ENCODE assay signal across 16 mouse cellular contexts in genomic region chr6:99097191-99097590, GRCm38 (mm10).
DNase-seq lines count a peak whose midpoint lies in the region; ATAC-seq and TF ChIP-seq lines count a peak whose summit lies in the region.
"Had no signal": no experiment of that assay in that cellular context is flagged by ENCODE, and none has a peak within 500 bp of the region (broad histone marks: within the 10 kb centered on the region; RNA-seq: fewer than 3 reads in every experiment).

No protein-coding gene starts in this region.

- no peak for TF ChIP-seq CTCF in CH12.LX (conservative IDR thresholded peaks at IDR 0.05 in 1 of 2, IDR thresholded peaks at IDR 0.05 in 1 of 2; ENCODE audit: low read depth in 2 of 2, low read length in 2 of 2)

- dilution Hi-C loops in CH12.LX (cut with MboI; ENCODE audit: extremely low pct_ligation_motif_present, extremely low pct_unique_long_range_greater_than_20kb, low sequenced_read_pairs) = no loop called here

- no peak overlapping the region for H3K27ac ChIP-seq in forebrain, embryonic 14.5 days (ENCODE audit: low read depth, low read length)
- no peak overlapping the region for H3K27ac ChIP-seq in forebrain, embryonic 11.5 days (ENCODE audit: low read depth, low read length)
- no peak overlapping the region for H3K27ac ChIP-seq in hindbrain, embryonic 16.5 days (ENCODE audit: low read depth, low read length)
- H3K27ac ChIP-seq in hindbrain, embryonic 10.5 days = no peak overlapping the region; the same call in 1 of the 2 replicates
- H3K27ac ChIP-seq in CH12.LX (ENCODE audit: insufficient read depth, low read depth) = peak overlapping the region; percentile 44; the same call in 1 of the 2 replicates
- H3K27ac ChIP-seq in midbrain, embryonic 13.5 days = no peak overlapping the region
- H3K27ac ChIP-seq: hindbrain, embryonic 13.5 days; limb, embryonic 13.5 days had no signal

- no peak overlapping the region for H3K4me3 ChIP-seq in forebrain, embryonic 14.5 days (ENCODE audit: low read depth, low read length)
- no peak overlapping the region for H3K4me3 ChIP-seq in forebrain, embryonic 11.5 days (ENCODE audit: low read depth, low read length)
- no peak overlapping the region for H3K4me3 ChIP-seq in hindbrain, embryonic 16.5 days (ENCODE audit: low read length)
- no peak overlapping the region for H3K4me3 ChIP-seq in hindbrain, embryonic 10.5 days
- H3K4me3 ChIP-seq in CH12.LX (replicated peaks in 1 of 3; ENCODE audit: low read depth in 2 of 3, low read length in 2 of 3, poor library complexity in 1 of 3) = peak overlapping the region in 2 of 3 experiments; percentile 85 to 86
- H3K4me3 ChIP-seq in midbrain, embryonic 13.5 days (replicated peaks) = no peak overlapping the region
- H3K4me3 ChIP-seq: erythroblast, embryonic 14.5 days; gastrocnemius, adult 2 months; hindbrain, embryonic 13.5 days; limb, embryonic 13.5 days had no signal

- no peaks in the 10 kb centered on the region for H3K27me3 ChIP-seq in forebrain, embryonic 14.5 days (replicated peaks; ENCODE audit: control insufficient read depth, insufficient read depth, low read length)
- H3K27me3 ChIP-seq in forebrain, embryonic 11.5 days (ENCODE audit: control insufficient read depth, insufficient read depth, low read length) = no peaks in the 10 kb centered on the region
- no peaks in the 10 kb centered on the region for H3K27me3 ChIP-seq in hindbrain, embryonic 16.5 days (replicated peaks; ENCODE audit: control insufficient read depth, insufficient read depth, low read length)
- H3K27me3 ChIP-seq in hindbrain, embryonic 10.5 days (ENCODE audit: insufficient read depth, poor library complexity, severe bottlenecking) = no peaks in the 10 kb centered on the region
- H3K27me3 ChIP-seq in CH12.LX (replicated peaks) = no peaks in the 10 kb centered on the region
- H3K27me3 ChIP-seq in midbrain, embryonic 13.5 days = peaks cover 7% of the 10 kb centered on the region; the same call in 1 of the 2 replicates
- H3K27me3 ChIP-seq: limb, embryonic 13.5 days had no signal

- in situ Hi-C loops in CH12.LX (cut with MboI; ENCODE audit: low pct_ligation_motif_present, low pct_unique_long_range_greater_than_20kb, low sequenced_read_pairs) = no loop called here

- peaks cover 35% of the 10 kb centered on the region for H3K79me2 ChIP-seq in CH12.LX (replicated peaks; ENCODE audit: control insufficient read depth, extremely low read depth, insufficient read depth, poor library complexity, severe bottlenecking)

- 57% methylated on average over 7 of the region's 7 CpGs for WGBS in forebrain, embryonic 14.5 days
- 61% methylated on average over 7 of the region's 7 CpGs for WGBS in forebrain, embryonic 11.5 days
- 34% methylated on average over 7 of the region's 7 CpGs for WGBS in hindbrain, embryonic 16.5 days
- 44% methylated on average over 7 of the region's 7 CpGs for WGBS in hindbrain, embryonic 10.5 days
- 24% methylated on average over 7 of the region's 7 CpGs for whole genome bisulfite sequencing in midbrain, embryonic 13.5 days

- TF ChIP-seq RAD21 in CH12.LX (IDR thresholded peaks at IDR 0.05; ENCODE audit: low read depth, low read length) = no peak

- H3K36me3 ChIP-seq in forebrain, embryonic 14.5 days (ENCODE audit: control insufficient read depth, insufficient read depth, low read length) = no peaks in the 10 kb centered on the region
- no peaks in the 10 kb centered on the region for H3K36me3 ChIP-seq in forebrain, embryonic 11.5 days (ENCODE audit: control insufficient read depth, insufficient read depth, low read length)
- no peaks in the 10 kb centered on the region for H3K36me3 ChIP-seq in hindbrain, embryonic 16.5 days (ENCODE audit: control insufficient read depth, insufficient read depth, low read length)
- H3K36me3 ChIP-seq in hindbrain, embryonic 10.5 days = no peaks in the 10 kb centered on the region
- H3K36me3 ChIP-seq in CH12.LX (replicated peaks in 1 of 2; ENCODE audit: control insufficient read depth in 1 of 2, insufficient read depth in 1 of 2, low read length in 1 of 2) = peaks cover 0 to 6% of the 10 kb centered on the region in 2 experiments
- H3K36me3 ChIP-seq in midbrain, embryonic 13.5 days = no peaks in the 10 kb centered on the region
- H3K36me3 ChIP-seq: hindbrain, embryonic 13.5 days; limb, embryonic 13.5 days had no signal

- peaks cover 30% of the 10 kb centered on the region for H3K4me1 ChIP-seq in forebrain, embryonic 14.5 days (ENCODE audit: control insufficient read depth, insufficient read depth, low read length)
- peaks cover 10% of the 10 kb centered on the region for H3K4me1 ChIP-seq in forebrain, embryonic 11.5 days (replicated peaks; ENCODE audit: control insufficient read depth, insufficient read depth, low read length)
- peaks cover 14% of the 10 kb centered on the region for H3K4me1 ChIP-seq in hindbrain, embryonic 16.5 days (ENCODE audit: control insufficient read depth, insufficient read depth, low read depth, low read length)
- H3K4me1 ChIP-seq in hindbrain, embryonic 10.5 days (replicated peaks) = peaks cover 81% of the 10 kb centered on the region
- H3K4me1 ChIP-seq in CH12.LX (ENCODE audit: control insufficient read depth in 1 of 2, insufficient read depth in 2 of 2) = peaks cover 4 to 26% of the 10 kb centered on the region in 2 experiments; a peak in 3 of 4 replicates
- peaks cover 45% of the 10 kb centered on the region for H3K4me1 ChIP-seq in midbrain, embryonic 13.5 days (replicated peaks)

- TF ChIP-seq EP300 in CH12.LX (IDR thresholded peaks at IDR 0.05; ENCODE audit: low read length) = no peak

- H3K9ac ChIP-seq in forebrain, embryonic 14.5 days (ENCODE audit: low read length) = no peak overlapping the region
- no peak overlapping the region for H3K9ac ChIP-seq in forebrain, embryonic 11.5 days (ENCODE audit: low read length)
- peak overlapping the region; percentile 22; the same call in 1 of the 2 replicates for H3K9ac ChIP-seq in hindbrain, embryonic 16.5 days (ENCODE audit: low read depth, low read length)
- H3K9ac ChIP-seq in CH12.LX (ENCODE audit: insufficient read depth, low read depth) = peak overlapping the region; percentile 89
- H3K9ac ChIP-seq in midbrain, embryonic 13.5 days (replicated peaks) = no peak overlapping the region
- H3K9ac ChIP-seq: hindbrain, embryonic 13.5 days; limb, embryonic 13.5 days had no signal

- no peak overlapping the region for H3K4me2 ChIP-seq in forebrain, embryonic 14.5 days (ENCODE audit: low read length)
- no peak overlapping the region for H3K4me2 ChIP-seq in forebrain, embryonic 11.5 days (ENCODE audit: low read depth, low read length, severe bottlenecking)
- H3K4me2 ChIP-seq in hindbrain, embryonic 16.5 days (ENCODE audit: low read length) = no peak overlapping the region
- H3K4me2 ChIP-seq in CH12.LX (ENCODE audit: insufficient read depth, low read depth, poor library complexity, severe bottlenecking) = peak overlapping the region; percentile 79
- H3K4me2 ChIP-seq in midbrain, embryonic 13.5 days (replicated peaks) = 0 out of 2 replicates have a peak overlapping the region, but pooled peaks have one; percentile 1
- H3K4me2 ChIP-seq: hindbrain, embryonic 13.5 days; limb, embryonic 13.5 days had no signal

- no peak for ATAC-seq in forebrain, embryonic 14.5 days
- ATAC-seq in forebrain, embryonic 11.5 days (replicated peaks; ENCODE audit: low FRiP score) = no peak
- ATAC-seq in hindbrain, embryonic 16.5 days = no peak
- ATAC-seq in midbrain, embryonic 13.5 days = no peak
- no peak for ATAC-seq in cerebellum, adult (ENCODE audit: insufficient number of reproducible peaks, low FRiP score, low TSS enrichment)

- peak; percentile 63 for DNase-seq in forebrain, embryonic 14.5 days (ENCODE audit: low spot score)
- DNase-seq in forebrain, embryonic 11.5 days (ENCODE audit: low spot score) = no peak
- no peak for DNase-seq in hindbrain, embryonic 10.5 days (ENCODE audit: low spot score)
- no peak for DNase-seq in CH12.LX (ENCODE audit: extremely low read depth)
- DNase-seq in thymus, postnatal 14 days = no peak
- DNase-seq: adrenal gland, adult 2 months; gastrocnemius, adult 2 months; kidney, postnatal 10 days; layer of hippocampus, postnatal 36 days; lung, postnatal 10 days had no signal

- H3K9me3 ChIP-seq in forebrain, embryonic 14.5 days (replicated peaks; ENCODE audit: control insufficient read depth, low read length) = no peaks in the 10 kb centered on the region
- H3K9me3 ChIP-seq in forebrain, embryonic 11.5 days (ENCODE audit: control insufficient read depth, low read length) = no peaks in the 10 kb centered on the region
- H3K9me3 ChIP-seq in hindbrain, embryonic 16.5 days (ENCODE audit: control insufficient read depth, low read length) = 0 out of 2 replicates have a peak, but pooled peaks cover 2% of the 10 kb centered on the region
- no peaks in the 10 kb centered on the region for H3K9me3 ChIP-seq in hindbrain, embryonic 10.5 days
- no peaks in the 10 kb centered on the region for H3K9me3 ChIP-seq in CH12.LX (replicated peaks; ENCODE audit: low read length)
- no peaks in the 10 kb centered on the region for H3K9me3 ChIP-seq in midbrain, embryonic 13.5 days
- H3K9me3 ChIP-seq: hindbrain, embryonic 13.5 days; limb, embryonic 13.5 days had no signal

- no peak for TF ChIP-seq POLR2A in CH12.LX (IDR thresholded peaks at IDR 0.05; ENCODE audit: low read depth, low read length)

TF ChIP-seq in CH12.LX, 34 proteins besides CTCF, POLR2A, EP300 and RAD21:
- TF ChIP-seq CHD2 (IDR thresholded peaks at IDR 0.05; ENCODE audit: low read length) = no peak
- no peak for TF ChIP-seq ZKSCAN1 (IDR thresholded peaks at IDR 0.05; ENCODE audit: borderline replicate concordance, low read depth, low read length)
- no peak for TF ChIP-seq ELF1 (IDR thresholded peaks at IDR 0.05; ENCODE audit: low read depth, low read length)
- TF ChIP-seq POLR2AphosphoS2 (IDR thresholded peaks at IDR 0.05; ENCODE audit: low read depth, low read length) = no peak
- TF ChIP-seq MEF2A (IDR thresholded peaks at IDR 0.05; ENCODE audit: borderline replicate concordance, low read depth, low read length) = no peak
- no peak for TF ChIP-seq ZC3H11A (IDR thresholded peaks at IDR 0.05; ENCODE audit: low read depth, low read length)
- no peak for TF ChIP-seq PAX5 (IDR thresholded peaks at IDR 0.05; ENCODE audit: low read length)
- no peak for TF ChIP-seq MYC (IDR thresholded peaks at IDR 0.05; ENCODE audit: low read depth, low read length)
- no peak for TF ChIP-seq RCOR1 (conservative IDR thresholded peaks at IDR 0.05; ENCODE audit: low read depth, low read length)
- TF ChIP-seq JUN (IDR thresholded peaks at IDR 0.05; ENCODE audit: insufficient read depth, low read depth, low read length) = no peak
- TF ChIP-seq KAT2A (IDR thresholded peaks at IDR 0.05; ENCODE audit: insufficient replicate concordance, low read length) = no peak
- TF ChIP-seq ZNF384 (IDR thresholded peaks at IDR 0.05; ENCODE audit: low read depth, low read length) = no peak
- no peak for TF ChIP-seq MAX (IDR thresholded peaks at IDR 0.05; ENCODE audit: low read length)
- TF ChIP-seq CHD1 (IDR thresholded peaks at IDR 0.05; ENCODE audit: low read depth, low read length) = no peak

Comparison
In these comparisons a context has a peak if more than half of its experiments do, and no peak if none do; other contexts are left out.
1. H3K4me2 ChIP-seq: peak in CH12.LX (single experiment) and midbrain, embryonic 13.5 days (single experiment); none in forebrain, embryonic 14.5 days (single experiment), forebrain, embryonic 11.5 days (single experiment) and hindbrain, embryonic 16.5 days (single experiment).
2. H3K4me3 ChIP-seq: peak in CH12.LX (2 of 3); none in forebrain, embryonic 14.5 days (single experiment), forebrain, embryonic 11.5 days (single experiment), hindbrain, embryonic 16.5 days (single experiment), hindbrain, embryonic 10.5 days (single experiment) and midbrain, embryonic 13.5 days (single experiment).
3. H3K9ac ChIP-seq: peak in hindbrain, embryonic 16.5 days (single experiment) and CH12.LX (single experiment); none in forebrain, embryonic 14.5 days (single experiment), forebrain, embryonic 11.5 days (single experiment) and midbrain, embryonic 13.5 days (single experiment).